Mouse (Mus musculus) megakaryocyte progenitor cell, adult 5-6 weeks (primary cell): ENCODE measurements around the gene Vwa7. TPM values are rescaled to one million over a fixed set of nuclear protein-coding genes. Genes with fewer than 3 reads are reported as not detected.
"Not testable (repeated sequence)": the region's sequence is repeated elsewhere in the genome, so short reads cannot be mapped to it uniquely, and the experiment has no call there.

Experiments used
- ATAC-seq: replicated peaks from 2 replicates; pipeline ENCODE4 v1.8.0; 2016; ENCODE audit warnings: mild to moderate bottlenecking, moderate TSS enrichment, inconsistent platforms; ENCODE audit not compliant: poor library complexity
- total RNA-seq, 2 experiments: library from RNA; stranded (forward) in 1 of 2; stranded (reverse) in 1 of 2; fragments of 157-497, 149-512 nt in 1 of 2; fragments of 200-1000 nt in 1 of 2; gene quantifications; 2 replicates each; pipeline versions ENCODE4 v1.2.3 to v1.2.4; 2015 to 2017

Gene Vwa7
- total RNA-seq, 2 experiments from 2014 or later, result 0.17 TPM; not detected in 1

- peak; percentile 16; the same call in 1 of the 2 replicates for ATAC-seq
Observed at GRCm38 (mm10) chr17:34999871-35000716, 16.3 kb upstream of the Vwa7 start.

- peak; percentile 61 for ATAC-seq
Observed at GRCm38 (mm10) chr17:35000717-35001451, 15.5 kb upstream of the Vwa7 start, which contains the start of gene Vars. Gene Vars, plus strand, starts transcription at chr17:35000987.

- peak; percentile 37; the same call in 1 of the 2 replicates for ATAC-seq
Observed at GRCm38 (mm10) chr17:35001452-35002152, 14.8 kb upstream of the Vwa7 start.

- ATAC-seq, result peak; percentile 42
Observed at GRCm38 (mm10) chr17:35002153-35002865, 14.1 kb upstream of the Vwa7 start.

GRCm38 (mm10) chr17:35003022-35003838, 13.1 kb upstream of the Vwa7 start:
- no peak for ATAC-seq

GRCm38 (mm10) chr17:35004075-35004717, 12.2 kb upstream of the Vwa7 start:
- ATAC-seq, result no peak

- ATAC-seq, result no peak
Observed at GRCm38 (mm10) chr17:35005158-35005557, 11.2 kb upstream of the Vwa7 start.

GRCm38 (mm10) chr17:35005902-35006301, 10.5 kb upstream of the Vwa7 start:
- not testable (repeated sequence) for ATAC-seq

- ATAC-seq, result 0 out of 2 replicates have a peak, but pooled peaks have one; percentile 42
Observed at GRCm38 (mm10) chr17:35007387-35007991, 8.9 kb upstream of the Vwa7 start.

GRCm38 (mm10) chr17:35009586-35009985, 6.8 kb upstream of the Vwa7 start:
- ATAC-seq, result no peak

- no peak for ATAC-seq
Observed at GRCm38 (mm10) chr17:35011440-35011839, 4.9 kb upstream of the Vwa7 start.

GRCm38 (mm10) chr17:35012430-35012829, 3.9 kb upstream of the Vwa7 start:
- no peak for ATAC-seq

- ATAC-seq, result no peak
Observed at GRCm38 (mm10) chr17:35013221-35013620, 3.2 kb upstream of the Vwa7 start.

GRCm38 (mm10) chr17:35015296-35015695, 1.1 kb upstream of the Vwa7 start:
- ATAC-seq, result no peak

GRCm38 (mm10) chr17:35016791-35017705, 669 bp downstream of the Vwa7 start:
- no peak for ATAC-seq

- no peak for ATAC-seq
Observed at GRCm38 (mm10) chr17:35017706-35018030, 1.3 kb downstream of the Vwa7 start.

GRCm38 (mm10) chr17:35018171-35018570, 1.8 kb downstream of the Vwa7 start:
- no peak for ATAC-seq

- no peak for ATAC-seq
Observed at GRCm38 (mm10) chr17:35019894-35020293, 3.5 kb downstream of the Vwa7 start.
